Mouse (Mus musculus): ENCODE data around the gene Uba3. TPM values are rescaled to one million over a fixed set of nuclear protein-coding genes. Genes with fewer than 3 reads are reported as not detected.

The Uba3 gene
- total RNA-seq, 2 experiments from 2014 or later: 57.1 to 59.1 TPM

GRCm38 (mm10) chr6:97141811-97142210, 63.6 kb downstream of the Uba3 start:
- DNase-seq (ENCODE audit: low spot score in 2 of 2): no peak

Other genes starting within 250 kb of the Uba3 start
- gene Fam19a4, start 145.2 kb downstream of the Uba3 start, total RNA-seq (2021): under 1 TPM; 0.08 to 0.40 TPM
- gene Eogt, start 56.5 kb downstream of the Uba3 start, total RNA-seq (2021): 10 to 100 TPM; 52.4 to 55.7 TPM
- gene Tmf1, start 26.5 kb downstream of the Uba3 start, total RNA-seq (2021): 10 to 100 TPM; 46.8 to 50.3 TPM
- 100 to 1,000 TPM in 1 of 2 experiments, 10 to 100 TPM in 1; 97.3 to 105 TPM for gene Arl6ip5, start 5.0 kb upstream of the Uba3 start, total RNA-seq (2021)
- 1 to 10 TPM; 1.3 to 5.1 TPM for gene Lmod3, start 47.1 kb upstream of the Uba3 start, total RNA-seq (2021)

Measured in adrenal gland, postnatal 4 days (tissue).